Mouse (Mus musculus) spleen, adult 2 months (tissue): ENCODE measurements around the gene Fbrsl1.

Experiments used
- CTCF ChIP-seq: fragments of 200-500 bp; IDR thresholded peaks from 2 replicates; pipeline ENCODE4 v1.5.1; 2011; ENCODE audit warnings: mild to moderate bottlenecking, inconsistent platforms; ENCODE audit not compliant: insufficient read depth, insufficient read length, insufficient replicate concordance; ENCODE audit errors: extremely low read depth
- POLR2A ChIP-seq: fragments of 200-500 bp; IDR thresholded peaks from 2 replicates; pipeline ENCODE4 v1.6.1; 2011; ENCODE audit warnings: low read depth, low read length, inconsistent platforms

GRCm38 (mm10) chr5:110402557-110402956 is 45.7 kb downstream of the Fbrsl1 start:
- TF ChIP-seq CTCF: no peak
- TF ChIP-seq POLR2A: no peak
